Mouse (Mus musculus) 3134 (cell line): Measurements from ENCODE around the gene Cep250.
"Not testable (repeated sequence)": the region's sequence is repeated elsewhere in the genome, so short reads cannot be mapped to it uniquely, and the experiment has no call there.

Source experiments
- DNase-seq: peaks from one replicate; pipeline ENCODE4 v3.0.0-alpha.2; 2011; ENCODE audit warnings: low spot score; ENCODE audit not compliant: insufficient read length; ENCODE audit errors: extremely low read depth

The Cep250 gene

GRCm38 (mm10) chr2:155956134-155957059, at the start of gene Cep250:
Gene Cep250, plus strand, starts transcription at chr2:155956458.
- peak; percentile 92 for DNase-seq

DNA sequence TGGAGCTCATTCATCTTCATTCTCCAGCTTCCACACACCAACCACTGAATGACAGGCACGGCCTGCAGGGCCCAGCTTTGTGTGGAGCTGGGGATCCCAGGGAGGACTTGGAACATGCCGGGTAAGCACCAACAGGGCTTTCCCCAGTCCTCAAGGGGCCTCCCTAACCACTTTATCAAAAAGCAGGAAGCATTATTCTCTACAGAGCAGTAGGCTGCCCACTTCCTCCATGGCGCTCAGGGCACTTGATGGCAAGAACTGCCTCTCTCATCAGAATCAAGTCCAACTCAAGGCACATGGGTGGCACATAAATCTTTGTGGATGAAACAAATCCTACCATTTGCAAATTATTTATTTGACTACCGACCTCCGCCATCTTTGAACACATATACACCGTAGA, 41.6 kb upstream of the Cep250 start:
- no peak for DNase-seq

GRCm38 (mm10) chr2:155923143-155923542, 33.1 kb upstream of the Cep250 start:
- DNase-seq = no peak

GRCm38 (mm10) chr2:155925213-155925612, 31.0 kb upstream of the Cep250 start:
- DNase-seq = not testable (repeated sequence)

DNA sequence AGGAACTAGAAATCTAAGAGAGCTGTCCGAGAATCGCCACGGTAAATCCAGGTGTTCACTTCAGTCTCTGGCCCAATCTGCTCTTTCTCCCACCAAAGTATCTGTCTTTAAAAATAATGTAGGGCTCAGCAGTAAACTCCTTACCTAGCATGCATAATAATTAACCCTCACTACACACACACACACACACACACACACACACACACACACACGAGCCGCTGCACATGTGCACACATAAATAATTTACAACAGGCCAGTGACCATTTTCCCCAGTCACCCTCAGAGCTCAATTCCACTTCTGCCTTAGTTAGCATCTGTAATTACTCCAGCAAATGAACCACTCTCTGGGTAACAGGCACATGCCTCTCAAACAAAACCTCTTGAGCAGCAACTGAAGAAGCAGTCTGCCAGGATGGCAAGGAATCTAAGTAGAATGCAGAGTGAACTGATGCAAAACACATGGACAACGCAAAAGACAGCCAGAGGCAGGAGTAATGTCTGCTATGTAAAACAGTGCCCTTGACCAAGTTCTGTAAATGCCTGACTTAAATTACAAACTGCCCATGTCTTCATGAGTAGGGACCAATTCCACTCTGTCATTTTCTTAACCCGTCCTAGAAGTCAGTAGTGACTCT, 27.4 kb upstream of the Cep250 start:
- DNase-seq = no peak

- peak; percentile 97 for DNase-seq
These were observed 26.5 kb upstream of the Cep250 start, which contains the start of gene Uqcc1 for GRCm38 (mm10) chr2:155929531-155930442. Gene Uqcc1, minus strand, starts transcription at chr2:155930310.

GRCm38 (mm10) chr2:155939897-155940529, 16.2 kb upstream of the Cep250 start:
- no peak for DNase-seq

GRCm38 (mm10) chr2:155940681-155941080, 15.6 kb upstream of the Cep250 start, which contains the start of gene Gm15557:
Gene Gm15557, plus strand, starts transcription at chr2:155940728.
- no peak for DNase-seq

DNA sequence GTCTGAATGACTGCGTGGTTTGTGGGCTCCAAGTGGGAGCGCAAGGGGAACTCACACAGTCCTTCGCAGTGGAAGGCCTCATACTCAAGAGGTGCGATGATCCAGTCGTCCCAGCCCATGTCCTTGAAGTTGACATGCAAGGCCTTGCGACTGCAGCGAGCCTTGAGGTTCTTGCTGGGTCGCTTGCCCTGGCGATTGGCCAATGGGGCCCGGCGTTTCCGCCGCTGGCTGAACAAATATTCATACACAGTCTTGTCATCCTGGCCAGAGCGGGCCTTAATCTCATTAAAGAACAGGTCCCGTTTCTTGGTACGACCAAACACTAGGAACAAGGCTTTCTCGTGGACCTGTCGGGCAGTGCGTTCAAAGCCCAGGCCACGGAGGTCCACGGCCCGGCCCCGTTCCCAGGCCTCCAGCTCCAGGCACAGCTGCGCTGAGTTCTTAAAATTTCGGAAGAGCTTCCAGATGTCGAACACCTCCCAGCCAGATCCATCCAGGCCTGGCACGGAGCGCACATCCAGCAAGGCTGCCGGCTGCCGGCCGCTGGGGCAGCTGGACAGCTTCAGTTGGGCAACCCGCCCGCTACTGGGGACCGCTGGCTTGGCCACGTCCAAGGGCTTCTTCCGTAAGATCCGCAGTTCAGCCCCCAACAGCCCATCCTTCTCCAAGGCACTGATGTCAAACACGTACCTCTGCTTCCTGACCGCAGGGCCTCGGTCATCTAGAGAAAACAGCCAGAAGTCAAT, 14.4 kb upstream of the Cep250 start:
- no peak for DNase-seq

DNA sequence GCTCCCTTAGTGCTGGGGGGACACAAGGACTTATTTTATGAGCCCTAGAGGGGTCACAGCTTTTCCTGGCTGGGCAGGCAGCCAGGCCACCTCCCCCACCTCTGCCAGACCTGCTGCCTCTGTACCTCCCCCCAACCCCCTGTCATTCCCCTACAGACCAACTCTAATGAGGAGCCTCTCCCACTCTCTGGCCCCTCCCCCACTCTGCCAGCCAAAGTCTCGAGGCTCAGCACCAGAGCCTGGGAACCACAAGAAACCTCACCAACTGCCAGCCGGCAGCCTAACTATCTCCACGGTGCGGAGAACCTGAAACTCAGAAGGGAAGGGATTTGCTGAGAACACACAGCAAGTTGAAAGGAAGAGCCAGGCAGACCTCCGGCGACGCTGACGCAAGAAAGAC, 12.8 kb upstream of the Cep250 start:
- DNase-seq = no peak

GRCm38 (mm10) chr2:155944685-155945084, 11.6 kb upstream of the Cep250 start:
- DNase-seq = no peak

DNA sequence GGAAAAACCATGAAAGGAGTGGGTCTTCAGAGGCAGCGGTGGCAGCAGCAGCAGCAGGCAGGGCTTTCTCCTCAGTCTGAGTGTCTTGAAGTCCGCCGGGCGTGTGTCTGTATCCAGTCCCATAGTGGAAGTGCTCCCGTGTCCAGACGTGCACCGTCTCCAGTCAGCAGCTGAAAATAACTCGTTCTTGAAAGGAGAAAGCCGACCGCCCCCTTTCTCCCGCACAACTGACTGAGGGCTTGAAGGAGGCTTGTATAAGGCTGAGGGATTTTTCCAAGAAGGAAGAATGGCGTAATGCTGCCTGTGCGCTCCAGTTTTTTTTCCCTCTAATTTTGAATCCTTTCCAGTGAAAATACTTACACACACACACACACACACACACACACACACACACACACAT, 11.1 kb upstream of the Cep250 start, which contains the start of gene Gdf5:
TSS of gene Gdf5 (minus strand) at position 244 of the 400 bp plus-strand sequence.
- DNase-seq = no peak

DNA sequence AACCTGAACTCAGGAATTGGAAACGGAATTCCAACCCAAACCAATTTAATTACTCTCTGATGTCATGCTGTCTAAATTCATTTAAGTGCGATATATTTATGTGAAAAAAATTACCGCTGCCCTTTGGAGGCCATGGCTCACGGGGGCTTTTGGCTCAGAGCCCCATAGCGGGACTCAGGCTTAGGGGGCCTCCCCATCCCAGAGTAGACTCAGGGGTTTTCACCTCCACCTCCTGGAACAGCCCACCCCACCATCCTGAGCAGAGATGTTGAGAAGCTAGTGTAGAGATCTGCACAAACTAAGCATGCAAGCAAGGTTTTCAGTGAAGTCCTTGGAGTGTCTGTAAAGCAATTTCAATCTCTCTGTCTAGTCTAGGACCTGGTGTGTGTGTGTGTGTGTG, 10.7 kb upstream of the Cep250 start:
- DNase-seq = no peak

DNA sequence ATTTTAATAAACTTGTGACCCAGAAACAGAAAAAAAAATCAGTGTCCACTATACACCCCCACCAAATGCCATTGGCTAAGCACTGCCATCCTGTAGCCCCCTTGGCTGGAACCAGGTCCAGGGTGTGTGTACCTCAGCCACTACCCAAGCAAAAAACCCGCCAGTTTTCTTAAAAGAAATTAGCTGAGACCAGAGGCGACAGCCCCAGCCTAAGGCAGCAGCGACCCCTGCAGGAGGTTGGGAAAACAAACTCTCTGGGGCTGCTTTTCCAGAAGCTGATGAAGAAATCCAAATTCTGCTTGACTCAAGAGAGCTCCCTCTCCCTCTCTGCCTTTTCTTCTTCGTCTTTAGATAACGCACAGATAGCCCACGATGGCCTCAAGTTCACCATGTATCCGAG, 10.2 kb upstream of the Cep250 start:
- peak; percentile 59 for DNase-seq

- no peak for DNase-seq
These were observed 9.8 kb upstream of the Cep250 start for GRCm38 (mm10) chr2:155946499-155946898.

- no peak for DNase-seq
These were observed 8.8 kb upstream of the Cep250 start for GRCm38 (mm10) chr2:155947390-155948002.

- DNase-seq = peak; percentile 60
These were observed 6.9 kb upstream of the Cep250 start for GRCm38 (mm10) chr2:155949362-155949761.

DNA sequence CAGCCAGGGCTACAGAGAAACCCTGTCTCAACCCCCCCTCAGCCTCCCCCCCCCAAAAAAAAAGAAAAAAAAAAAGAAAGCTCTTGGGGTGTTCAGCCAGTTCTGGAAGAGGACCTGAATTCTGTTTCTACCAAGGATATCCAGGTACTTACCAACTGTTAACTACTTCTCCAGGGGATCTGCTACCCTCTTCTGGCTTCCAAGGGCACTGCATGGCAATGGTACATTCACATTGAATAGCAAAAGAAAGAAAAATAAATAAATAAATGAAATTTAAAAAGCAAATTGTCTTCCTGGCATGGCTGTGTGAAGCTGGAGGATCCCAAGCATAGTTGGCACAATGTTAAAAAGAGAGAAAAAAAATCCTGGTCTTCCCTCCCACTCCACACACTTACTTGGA, 4.3 kb upstream of the Cep250 start:
- DNase-seq = peak; percentile 39

GRCm38 (mm10) chr2:155959981-155960380, 3.7 kb downstream of the Cep250 start:
- no peak for DNase-seq
